ENCODE assay signal across 9 mouse cellular contexts in genomic region chr1:155108412-155108811, GRCm38 (mm10). TPM values are rescaled to one million over a fixed set of nuclear protein-coding genes. Genes with fewer than 3 reads are reported as not detected.
DNase-seq lines count a peak whose midpoint lies in the region; ATAC-seq lines count a peak whose summit lies in the region.
"Had no signal": no experiment of that assay in that cellular context is flagged by ENCODE, and none has a peak within 500 bp of the region (broad histone marks: within the 10 kb centered on the region; RNA-seq: fewer than 3 reads in every experiment).

No protein-coding gene starts in this region.

- no peaks in the 10 kb centered on the region for H3K36me3 ChIP-seq in forebrain, embryonic 10.5 days (replicated peaks)
- no peaks in the 10 kb centered on the region for H3K36me3 ChIP-seq in forebrain, embryonic 14.5 days (ENCODE audit: control insufficient read depth, insufficient read depth, low read length)
- no peaks in the 10 kb centered on the region for H3K36me3 ChIP-seq in midbrain, embryonic 11.5 days (ENCODE audit: control insufficient read depth, insufficient read depth, low read length)
- H3K36me3 ChIP-seq in midbrain, embryonic 14.5 days (ENCODE audit: control insufficient read depth, insufficient read depth, low read length): no peaks in the 10 kb centered on the region
- no peaks in the 10 kb centered on the region for H3K36me3 ChIP-seq in limb, embryonic 10.5 days

- ATAC-seq in forebrain, embryonic 14.5 days: no peak
- no peak for ATAC-seq in midbrain, embryonic 11.5 days (ENCODE audit: low FRiP score)
- no peak for ATAC-seq in midbrain, embryonic 14.5 days (ENCODE audit: low FRiP score, low TSS enrichment)
- peak; percentile 68 for ATAC-seq in inflammation-experienced regulatory T-cells, adult 6 months

- H3K4me1 ChIP-seq in forebrain, embryonic 10.5 days: peaks cover 56% of the 10 kb centered on the region
- H3K4me1 ChIP-seq in forebrain, embryonic 14.5 days (ENCODE audit: control insufficient read depth, insufficient read depth, low read length): peaks cover 26% of the 10 kb centered on the region
- peaks cover 26% of the 10 kb centered on the region for H3K4me1 ChIP-seq in midbrain, embryonic 11.5 days (ENCODE audit: control insufficient read depth, insufficient read depth, low read length)
- peaks cover 36% of the 10 kb centered on the region for H3K4me1 ChIP-seq in midbrain, embryonic 14.5 days (ENCODE audit: control insufficient read depth, insufficient read depth, low read length)
- peaks cover 29% of the 10 kb centered on the region for H3K4me1 ChIP-seq in limb, embryonic 10.5 days

- no peak overlapping the region for H3K9ac ChIP-seq in forebrain, embryonic 14.5 days (ENCODE audit: low read length)
- no peak overlapping the region for H3K9ac ChIP-seq in midbrain, embryonic 11.5 days (ENCODE audit: low read length)
- no peak overlapping the region for H3K9ac ChIP-seq in midbrain, embryonic 14.5 days (replicated peaks; ENCODE audit: low read length)

- 42% methylated on average over 4 of the region's 4 CpGs for WGBS in forebrain, embryonic 10.5 days
- 38% methylated on average over 4 of the region's 4 CpGs for WGBS in forebrain, embryonic 14.5 days
- 23% methylated on average over 4 of the region's 4 CpGs for WGBS in midbrain, embryonic 11.5 days
- 39% methylated on average over 4 of the region's 4 CpGs for WGBS in midbrain, embryonic 14.5 days
- WGBS in limb, embryonic 10.5 days: 40% methylated on average over 4 of the region's 4 CpGs

- DNase-seq in forebrain, embryonic 10.5 days (ENCODE audit: extremely low spot score, low spot score): no peak
- no peak for DNase-seq in forebrain, embryonic 14.5 days (ENCODE audit: low spot score)
- DNase-seq in midbrain, embryonic 11.5 days (ENCODE audit: low spot score, missing footprints): peak; percentile 86
- no peak for DNase-seq in midbrain, embryonic 14.5 days
- no peak for DNase-seq in right cerebral cortex, postnatal 10 days (ENCODE audit: low spot score in 2 of 2)
- no peak for DNase-seq in limb, embryonic 10.5 days (ENCODE audit: low spot score)
- no peak for DNase-seq in thymus, postnatal 4 days
- DNase-seq: layer of hippocampus, adult 9-11 months had no signal

- peak overlapping the region; percentile 56; the same call in 1 of the 2 replicates for H3K27ac ChIP-seq in forebrain, embryonic 10.5 days
- H3K27ac ChIP-seq in forebrain, embryonic 14.5 days (ENCODE audit: low read depth, low read length): no peak overlapping the region
- no peak overlapping the region for H3K27ac ChIP-seq in midbrain, embryonic 11.5 days (ENCODE audit: low read depth, low read length)
- H3K27ac ChIP-seq in midbrain, embryonic 14.5 days (replicated peaks; ENCODE audit: low read depth, low read length): no peak overlapping the region
- H3K27ac ChIP-seq in limb, embryonic 10.5 days: no peak overlapping the region

- no peak overlapping the region for H3K4me3 ChIP-seq in forebrain, embryonic 10.5 days
- no peak overlapping the region for H3K4me3 ChIP-seq in forebrain, embryonic 14.5 days (ENCODE audit: low read depth, low read length)
- no peak overlapping the region for H3K4me3 ChIP-seq in midbrain, embryonic 11.5 days (ENCODE audit: low read depth, low read length)
- H3K4me3 ChIP-seq in midbrain, embryonic 14.5 days (replicated peaks; ENCODE audit: low read depth, low read length): no peak overlapping the region
- no peak overlapping the region for H3K4me3 ChIP-seq in limb, embryonic 10.5 days

- peaks cover 65% of the 10 kb centered on the region for H3K27me3 ChIP-seq in forebrain, embryonic 10.5 days (ENCODE audit: poor library complexity, severe bottlenecking)
- no peaks in the 10 kb centered on the region for H3K27me3 ChIP-seq in forebrain, embryonic 14.5 days (replicated peaks; ENCODE audit: control insufficient read depth, insufficient read depth, low read length)
- H3K27me3 ChIP-seq in midbrain, embryonic 11.5 days (ENCODE audit: control insufficient read depth, insufficient read depth, low read length): no peaks in the 10 kb centered on the region; the same call in 1 of the 2 replicates
- H3K27me3 ChIP-seq in midbrain, embryonic 14.5 days (ENCODE audit: control insufficient read depth, insufficient read depth, low read length): no peaks in the 10 kb centered on the region
- H3K27me3 ChIP-seq in limb, embryonic 10.5 days (ENCODE audit: low read depth, poor library complexity, severe bottlenecking): peaks cover 19% of the 10 kb centered on the region; the same call in 1 of the 2 replicates

- H3K4me2 ChIP-seq in forebrain, embryonic 14.5 days (ENCODE audit: low read length): no peak overlapping the region
- H3K4me2 ChIP-seq in midbrain, embryonic 11.5 days: no peak overlapping the region
- no peak overlapping the region for H3K4me2 ChIP-seq in midbrain, embryonic 14.5 days (ENCODE audit: low read length)

- H3K9me3 ChIP-seq in forebrain, embryonic 10.5 days: no peaks in the 10 kb centered on the region
- no peaks in the 10 kb centered on the region for H3K9me3 ChIP-seq in forebrain, embryonic 14.5 days (replicated peaks; ENCODE audit: control insufficient read depth, low read length)
- H3K9me3 ChIP-seq in midbrain, embryonic 11.5 days (ENCODE audit: control insufficient read depth, low read length): no peaks in the 10 kb centered on the region
- H3K9me3 ChIP-seq in midbrain, embryonic 14.5 days (ENCODE audit: control insufficient read depth, low read length): no peaks in the 10 kb centered on the region
- no peaks in the 10 kb centered on the region for H3K9me3 ChIP-seq in limb, embryonic 10.5 days (replicated peaks)

RNA-seq across cellular contexts. Expression of gene Ier5, which starts 9.0 kb away (rescaled TPM):
- 3.6 and 4.1 TPM in 2 replicates for polyA plus RNA-seq in forebrain, embryonic 10.5 days (2016; fragmentation: Nextera tagmentation; extraction: Ambion mirVana)
- polyA plus RNA-seq in forebrain, embryonic 14.5 days (2014; fragmentation: Nextera tagmentation; extraction: Ambion mirVana): 19.5 and 24.6 TPM in 2 replicates
- 12.4 and 13.5 TPM in 2 replicates for polyA plus RNA-seq in midbrain, embryonic 11.5 days (2014; fragmentation: Nextera tagmentation; extraction: Ambion mirVana)
- 13.4 TPM in 2 replicates for polyA plus RNA-seq in midbrain, embryonic 14.5 days (2014; fragmentation: Nextera tagmentation; extraction: Ambion mirVana)
- polyA plus RNA-seq in inflammation-experienced regulatory T-cells, adult 6 months (2017; shearing (Covaris generic)): 10 to 100 TPM in 1 of 3 experiments, 1 to 10 TPM in 2; 6.6 to 12.8 (median 7.5) TPM
- 4.5 and 6.9 TPM in 2 replicates for polyA plus RNA-seq in limb, embryonic 10.5 days (2016; fragmentation: Nextera tagmentation; extraction: Ambion mirVana)

RNA-seq across cellular contexts. Expression of gene Mr1, which starts 38.2 kb away (rescaled TPM):
- 0.36 and 0.47 TPM in 2 replicates for polyA plus RNA-seq in forebrain, embryonic 10.5 days (2016; fragmentation: Nextera tagmentation; extraction: Ambion mirVana)
- 0.80 and 1.2 TPM in 2 replicates for polyA plus RNA-seq in forebrain, embryonic 14.5 days (2014; fragmentation: Nextera tagmentation; extraction: Ambion mirVana)
- 0.41 and 0.49 TPM in 2 replicates for polyA plus RNA-seq in midbrain, embryonic 11.5 days (2014; fragmentation: Nextera tagmentation; extraction: Ambion mirVana)
- polyA plus RNA-seq in midbrain, embryonic 14.5 days (2014; fragmentation: Nextera tagmentation; extraction: Ambion mirVana): 0.47 and 1.1 TPM in 2 replicates
- polyA plus RNA-seq in inflammation-experienced regulatory T-cells, adult 6 months (2017; shearing (Covaris generic)): 10 to 100 TPM; 14.3 to 23.5 (median 22.1) TPM
- 0.62 and 1.5 TPM in 2 replicates for polyA plus RNA-seq in limb, embryonic 10.5 days (2016; fragmentation: Nextera tagmentation; extraction: Ambion mirVana)

RNA-seq across cellular contexts. Expression of gene Stx6, which starts 50.1 kb away (rescaled TPM):
- polyA plus RNA-seq in forebrain, embryonic 10.5 days (2016; fragmentation: Nextera tagmentation; extraction: Ambion mirVana): 82.1 and 84.3 TPM in 2 replicates
- polyA plus RNA-seq in forebrain, embryonic 14.5 days (2014; fragmentation: Nextera tagmentation; extraction: Ambion mirVana): 97.7 and 109 TPM in 2 replicates
- 97.1 and 100 TPM in 2 replicates for polyA plus RNA-seq in midbrain, embryonic 11.5 days (2014; fragmentation: Nextera tagmentation; extraction: Ambion mirVana)
- polyA plus RNA-seq in midbrain, embryonic 14.5 days (2014; fragmentation: Nextera tagmentation; extraction: Ambion mirVana): 121 and 124 TPM in 2 replicates
- 10 to 100 TPM; 50.2 to 72.7 (median 54.4) TPM for polyA plus RNA-seq in inflammation-experienced regulatory T-cells, adult 6 months (2017; shearing (Covaris generic))
- 83.1 and 95.4 TPM in 2 replicates for polyA plus RNA-seq in limb, embryonic 10.5 days (2016; fragmentation: Nextera tagmentation; extraction: Ambion mirVana)
